Mouse (Mus musculus): ENCODE measurements around the gene Upb1.

DNA sequence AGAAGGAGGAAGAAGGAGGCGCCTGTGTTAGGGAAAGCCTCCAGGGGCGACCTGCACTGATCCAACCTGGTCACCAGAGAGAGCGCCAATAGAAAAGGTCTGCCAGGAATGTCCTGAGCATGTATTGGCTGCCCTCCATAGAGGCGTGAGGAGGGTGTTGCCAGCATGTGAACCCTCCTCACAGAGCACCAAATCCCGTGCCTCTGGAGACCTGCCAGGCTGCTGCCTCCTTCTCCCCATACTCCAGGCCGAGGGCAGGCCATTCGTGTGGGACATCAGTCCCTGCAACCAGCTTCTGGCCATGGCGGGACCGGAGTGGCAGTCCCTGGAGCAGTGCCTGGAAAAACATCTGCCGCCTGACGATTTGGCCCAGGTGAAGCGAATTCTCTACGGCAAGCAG is 5.8 kb downstream of the Upb1 start:
- TF ChIP-seq CTCF (IDR thresholded peaks at IDR 0.05; ENCODE audit: control insufficient read depth, insufficient read depth, low read length) (no peak), POLR2A (IDR thresholded peaks at IDR 0.05; ENCODE audit: borderline replicate concordance, control insufficient read depth, low read depth, low read length) (no peak)
